Mouse (Mus musculus): ENCODE results near the gene Gper1. TPM values are rescaled to one million over a fixed set of nuclear protein-coding genes. Genes with fewer than 3 reads are reported as not detected.

Gene Gper1
- polyA plus RNA-seq, 1 experiment: 2.7 TPM

GRCm38 (mm10) chr5:139418633-139419032, 4.3 kb upstream of the Gper1 start:
- 23% methylated on average over 3 of the region's 3 CpGs for WGBS
- DNase-seq: no peak
- no peak for TF ChIP-seq CTCF (IDR thresholded peaks at IDR 0.05; ENCODE audit: insufficient read depth, low read length)
- TF ChIP-seq POLR2A (IDR thresholded peaks at IDR 0.05; ENCODE audit: borderline replicate concordance, extremely low read depth, low read depth, low read length): no peak
- Histone ChIP-seq H3K4me1 (ENCODE audit: control insufficient read depth, insufficient read depth, low read length) (no peaks in the 10 kb centered on the region; the same call in 1 of the 2 replicates), H3K4me3 (replicated peaks; ENCODE audit: extremely low read depth, low read depth, low read length) (no peak overlapping the region)

- DNase-seq: no peak
- Histone ChIP-seq H3K4me1 (ENCODE audit: control insufficient read depth, insufficient read depth, low read length) (peaks cover 5% of the 10 kb centered on the region), H3K4me3 (replicated peaks; ENCODE audit: extremely low read depth, low read depth, low read length) (no peak overlapping the region)
- TF ChIP-seq CTCF (IDR thresholded peaks at IDR 0.05; ENCODE audit: insufficient read depth, low read length): no peak
- no peak for TF ChIP-seq POLR2A (IDR thresholded peaks at IDR 0.05; ENCODE audit: borderline replicate concordance, extremely low read depth, low read depth, low read length)
- WGBS: 62% methylated on average over 9 of the region's 9 CpGs
These were observed 2.2 kb downstream of the Gper1 start for GRCm38 (mm10) chr5:139425198-139425597.

GRCm38 (mm10) chr5:139427001-139427400, 4.0 kb downstream of the Gper1 start:
- 92% methylated on average over 9 of the region's 9 CpGs for WGBS
- H3K4me1 ChIP-seq (ENCODE audit: control insufficient read depth, insufficient read depth, low read length): peaks cover 5% of the 10 kb centered on the region
- no peak overlapping the region for H3K4me3 ChIP-seq (replicated peaks; ENCODE audit: extremely low read depth, low read depth, low read length)
- no peak for DNase-seq
- TF ChIP-seq CTCF (IDR thresholded peaks at IDR 0.05; ENCODE audit: insufficient read depth, low read length): no peak

- no peak for DNase-seq
- TF ChIP-seq CTCF (IDR thresholded peaks at IDR 0.05; ENCODE audit: insufficient read depth, low read length) (no peak), POLR2A (IDR thresholded peaks at IDR 0.05; ENCODE audit: borderline replicate concordance, extremely low read depth, low read depth, low read length) (no peak)
- H3K4me3 ChIP-seq (replicated peaks; ENCODE audit: extremely low read depth, low read depth, low read length): no peak overlapping the region
- peaks cover 7% of the 10 kb centered on the region for H3K4me1 ChIP-seq (ENCODE audit: control insufficient read depth, insufficient read depth, low read length)
- WGBS: 43% methylated on average over 9 of the region's 9 CpGs
These were observed 5.0 kb downstream of the Gper1 start for GRCm38 (mm10) chr5:139427989-139428388.

- Histone ChIP-seq H3K4me1 (ENCODE audit: control insufficient read depth, insufficient read depth, low read length) (peaks cover 7% of the 10 kb centered on the region), H3K4me3 (replicated peaks; ENCODE audit: extremely low read depth, low read depth, low read length) (no peak overlapping the region)
- WGBS: 25% methylated on average over 12 of the region's 12 CpGs
- no peak for DNase-seq
- TF ChIP-seq POLR2A (IDR thresholded peaks at IDR 0.05; ENCODE audit: borderline replicate concordance, extremely low read depth, low read depth, low read length) (no peak), CTCF (IDR thresholded peaks at IDR 0.05; ENCODE audit: insufficient read depth, low read length) (no peak)
These were observed 6.9 kb downstream of the Gper1 start for GRCm38 (mm10) chr5:139429818-139430341.

GRCm38 (mm10) chr5:139432333-139432732, 9.4 kb downstream of the Gper1 start:
- Histone ChIP-seq H3K4me1 (ENCODE audit: control insufficient read depth, insufficient read depth, low read length) (peaks cover 7% of the 10 kb centered on the region), H3K4me3 (replicated peaks; ENCODE audit: extremely low read depth, low read depth, low read length) (no peak overlapping the region)
- DNase-seq: no peak
- no peak for TF ChIP-seq POLR2A (IDR thresholded peaks at IDR 0.05; ENCODE audit: borderline replicate concordance, extremely low read depth, low read depth, low read length)
- TF ChIP-seq CTCF (IDR thresholded peaks at IDR 0.05; ENCODE audit: insufficient read depth, low read length): no peak
- WGBS: 89% methylated on average over 6 of the region's 6 CpGs

- WGBS: 68% methylated on average over 7 of the region's 7 CpGs
- Histone ChIP-seq H3K4me1 (ENCODE audit: control insufficient read depth, insufficient read depth, low read length) (peaks cover 7% of the 10 kb centered on the region), H3K4me3 (replicated peaks; ENCODE audit: extremely low read depth, low read depth, low read length) (no peak overlapping the region)
- TF ChIP-seq CTCF (IDR thresholded peaks at IDR 0.05; ENCODE audit: insufficient read depth, low read length) (no peak), POLR2A (IDR thresholded peaks at IDR 0.05; ENCODE audit: borderline replicate concordance, extremely low read depth, low read depth, low read length) (no peak)
- no peak for DNase-seq
These were observed 10.0 kb downstream of the Gper1 start for GRCm38 (mm10) chr5:139432747-139433508.

- H3K4me3 ChIP-seq (replicated peaks; ENCODE audit: extremely low read depth, low read depth, low read length): no peak overlapping the region
- TF ChIP-seq CTCF (IDR thresholded peaks at IDR 0.05; ENCODE audit: insufficient read depth, low read length) (no peak), POLR2A (IDR thresholded peaks at IDR 0.05; ENCODE audit: borderline replicate concordance, extremely low read depth, low read depth, low read length) (no peak)
- 82% methylated on average over 9 of the region's 9 CpGs for WGBS
- H3K4me1 ChIP-seq (ENCODE audit: control insufficient read depth, insufficient read depth, low read length): peaks cover 5% of the 10 kb centered on the region
- no peak for DNase-seq
These were observed 11.1 kb downstream of the Gper1 start for GRCm38 (mm10) chr5:139433842-139434568.

GRCm38 (mm10) chr5:139434940-139435339, 12.0 kb downstream of the Gper1 start:
- WGBS: 62% methylated on average over 8 of the region's 8 CpGs
- Histone ChIP-seq H3K4me1 (ENCODE audit: control insufficient read depth, insufficient read depth, low read length) (peaks cover 5% of the 10 kb centered on the region), H3K4me3 (replicated peaks; ENCODE audit: extremely low read depth, low read depth, low read length) (no peak overlapping the region)
- TF ChIP-seq CTCF (IDR thresholded peaks at IDR 0.05; ENCODE audit: insufficient read depth, low read length): no peak
- no peak for TF ChIP-seq POLR2A (IDR thresholded peaks at IDR 0.05; ENCODE audit: borderline replicate concordance, extremely low read depth, low read depth, low read length)
- DNase-seq: no peak

All from lung, adult 2 months (tissue).